Mouse (Mus musculus): ENCODE measurements around the gene Dcaf4.

Dcaf4 gene

DNA sequence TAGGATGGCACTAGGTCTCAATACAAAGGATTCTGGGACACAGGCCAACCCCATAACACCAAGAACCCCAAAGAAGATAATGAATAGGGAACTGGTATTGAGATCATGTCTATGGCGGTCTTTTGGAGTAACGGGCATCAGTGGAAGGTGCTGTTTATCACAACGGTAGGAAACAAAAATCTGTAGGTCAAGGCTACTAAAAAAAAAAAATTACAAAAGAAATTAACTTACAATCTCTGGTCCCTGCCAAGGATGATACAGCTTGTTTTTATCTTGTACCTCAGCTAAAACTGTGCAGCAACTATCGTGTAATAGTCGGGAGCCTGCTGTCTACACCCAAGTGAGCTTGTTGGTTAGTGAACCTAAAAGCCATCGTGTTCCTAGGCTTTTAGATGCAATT lies 23.5 kb upstream of the Dcaf4 start:
- no peak for DNase-seq

GRCm38 (mm10) chr12:83497959-83498358 lies 22.3 kb upstream of the Dcaf4 start:
- DNase-seq: no peak

DNA sequence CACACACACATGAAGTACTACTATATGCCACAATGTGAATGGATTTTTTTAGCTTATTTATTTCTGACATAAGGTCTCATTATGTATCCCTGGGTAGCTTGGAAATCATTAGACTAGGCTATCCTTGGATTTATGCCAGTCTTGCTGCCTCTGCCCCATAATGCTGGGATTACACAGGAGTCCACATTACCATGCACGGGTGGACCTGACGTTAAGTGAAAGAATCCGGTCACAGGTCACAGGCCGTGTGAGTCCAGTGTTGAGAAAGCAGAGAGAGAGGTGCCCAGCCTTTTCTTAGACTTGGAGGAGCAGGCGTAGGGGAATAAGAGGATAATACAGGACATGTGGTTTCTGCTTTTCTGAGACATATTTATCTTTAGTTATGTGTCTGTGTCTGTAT lies 21.0 kb upstream of the Dcaf4 start:
- DNase-seq: no peak

DNA sequence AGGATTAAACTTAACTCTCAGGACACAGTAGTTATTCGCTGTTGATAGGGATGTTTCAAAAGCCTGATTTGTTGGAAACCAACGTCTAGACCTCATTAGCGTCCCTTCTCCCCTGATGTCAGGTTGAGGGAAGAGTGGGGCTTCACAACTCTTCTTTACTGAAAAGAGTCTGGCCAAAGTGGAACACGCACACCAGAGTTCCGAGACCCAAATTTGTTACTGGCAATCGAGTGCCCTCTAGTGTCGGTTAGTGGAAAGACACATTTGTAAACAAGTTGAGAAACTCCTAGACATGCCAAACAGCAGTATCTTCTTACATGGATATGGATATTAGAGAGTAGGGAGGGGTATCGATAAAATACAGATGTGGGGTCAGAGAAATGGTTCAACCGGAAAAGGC lies 18.1 kb upstream of the Dcaf4 start:
- DNase-seq: peak; percentile 37

DNA sequence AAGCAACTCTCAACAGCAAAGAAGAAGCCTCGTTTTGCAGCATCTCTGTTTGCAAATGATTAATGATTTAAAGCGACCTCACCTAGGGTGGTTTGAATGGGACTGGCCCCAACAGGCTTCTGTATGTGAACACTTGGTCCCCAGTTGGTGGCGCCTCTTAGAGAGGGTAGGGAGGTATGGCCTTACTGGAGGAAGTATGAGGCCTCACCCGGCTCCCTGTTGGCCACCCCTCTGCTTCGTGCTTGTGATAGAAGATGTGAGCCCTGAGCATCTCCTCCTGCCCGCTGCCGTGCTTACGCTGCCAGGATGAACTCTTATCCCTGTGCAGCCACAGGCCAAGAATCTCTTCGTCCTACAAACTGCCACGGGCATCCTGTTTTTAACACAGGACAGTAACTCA lies 13.7 kb upstream of the Dcaf4 start:
- no peak for DNase-seq

DNA sequence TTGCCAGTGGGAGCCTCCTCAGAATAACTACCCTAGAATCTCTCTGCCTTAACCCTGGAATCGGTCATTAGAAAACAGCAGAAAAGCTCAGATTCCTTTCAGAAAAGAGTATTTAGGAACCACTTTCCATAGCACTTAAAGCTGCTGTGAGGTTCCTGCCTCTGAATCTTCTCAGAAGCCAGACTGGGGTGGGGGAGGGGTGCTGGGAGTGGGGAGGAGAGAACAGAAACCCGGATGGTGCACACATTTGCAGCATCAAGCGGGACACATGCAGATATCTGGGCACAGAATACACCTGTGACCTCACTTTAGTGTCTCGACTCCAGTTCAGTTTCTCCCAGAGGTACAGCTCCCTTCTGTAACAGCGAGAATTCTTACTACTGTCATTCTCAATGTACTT lies 9.7 kb upstream of the Dcaf4 start:
- DNase-seq: no peak

GRCm38 (mm10) chr12:83512783-83513182 lies 7.5 kb upstream of the Dcaf4 start:
- DNase-seq: no peak

DNA sequence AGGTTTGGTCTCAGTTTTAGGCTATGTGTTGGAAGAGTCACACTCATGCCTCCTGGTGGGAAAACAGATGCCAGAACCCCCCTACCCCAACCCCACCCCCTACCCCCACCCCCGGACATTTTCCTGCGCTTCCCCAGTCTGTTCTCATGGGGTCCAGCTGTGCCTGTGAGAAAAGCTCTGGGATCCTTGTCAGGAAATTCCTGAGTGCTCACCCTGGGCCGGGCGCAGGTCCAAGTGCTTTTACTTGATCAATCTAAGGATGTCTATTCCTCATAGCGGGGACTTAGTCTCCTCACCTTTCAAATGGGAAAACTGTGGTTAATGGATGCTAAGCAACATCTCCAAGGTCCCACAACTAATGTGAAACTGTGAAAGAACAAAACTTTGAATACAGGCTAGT lies 7.1 kb upstream of the Dcaf4 start:
- peak; percentile 50 for DNase-seq

DNA sequence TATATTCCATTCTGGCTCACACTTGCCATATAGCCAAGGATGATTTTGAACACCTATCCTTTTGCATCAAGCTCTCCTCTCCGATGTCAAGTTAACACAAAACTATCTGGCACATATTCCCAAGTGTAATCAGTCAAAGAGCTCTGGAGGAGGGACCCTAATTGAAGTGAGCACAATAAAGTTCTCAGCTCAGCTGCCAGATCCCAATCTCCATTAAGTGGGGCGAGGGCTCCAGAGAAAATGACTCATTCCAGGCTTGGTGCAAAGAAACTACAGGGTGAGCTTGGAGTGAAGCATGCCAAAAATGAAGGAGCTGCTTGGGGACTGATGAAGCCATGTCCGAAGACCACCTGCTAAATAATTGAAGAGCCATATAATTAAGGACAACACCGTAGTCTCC lies 6.0 kb upstream of the Dcaf4 start:
- no peak for DNase-seq

- no peak for DNase-seq
Measured at GRCm38 (mm10) chr12:83517580-83517979, 2.7 kb upstream of the Dcaf4 start.

- no peak for DNase-seq
Measured at GRCm38 (mm10) chr12:83521083-83521482, 817 bp downstream of the Dcaf4 start.

DNA sequence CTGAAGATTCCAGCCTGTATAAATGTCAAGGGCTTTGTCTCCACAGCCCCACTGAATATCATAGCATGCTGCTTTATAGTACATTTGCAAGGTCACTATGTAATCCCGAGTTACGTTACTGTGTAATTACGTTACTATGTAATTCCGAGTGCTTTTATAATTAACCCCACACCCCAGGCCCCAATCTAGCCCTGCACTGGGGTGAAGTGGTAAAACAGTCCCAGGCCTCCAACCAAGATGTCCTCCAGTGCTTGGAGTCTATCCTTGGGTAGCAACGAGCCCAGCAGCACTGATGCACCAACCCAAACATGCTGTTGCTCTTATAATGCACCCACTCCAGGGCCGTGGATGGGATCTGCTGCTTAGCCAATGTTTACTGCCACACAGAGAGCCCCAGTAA lies 2.8 kb downstream of the Dcaf4 start:
- DNase-seq: no peak

GRCm38 (mm10) chr12:83523892-83524291 lies 3.6 kb downstream of the Dcaf4 start:
- DNase-seq: no peak

DNA sequence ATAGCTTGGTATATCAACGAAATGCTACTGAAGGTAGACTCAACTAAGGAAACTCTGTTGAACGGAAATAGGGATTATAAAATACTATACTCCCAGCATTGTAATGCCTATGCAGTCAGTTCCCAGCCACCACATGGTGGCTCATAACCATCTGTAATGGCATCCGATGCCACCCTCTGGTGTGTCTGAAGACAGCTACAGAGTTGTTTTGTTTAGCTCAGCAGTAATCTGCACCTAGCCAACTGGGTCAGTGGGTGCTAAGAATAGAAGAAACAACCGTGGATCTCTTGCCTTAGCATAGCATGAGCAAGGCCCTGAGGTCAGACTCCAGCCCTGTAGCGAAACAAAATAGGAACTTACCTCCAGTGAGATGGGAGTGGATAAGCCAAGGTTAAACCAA lies 4.1 kb downstream of the Dcaf4 start:
- no peak for DNase-seq

DNA sequence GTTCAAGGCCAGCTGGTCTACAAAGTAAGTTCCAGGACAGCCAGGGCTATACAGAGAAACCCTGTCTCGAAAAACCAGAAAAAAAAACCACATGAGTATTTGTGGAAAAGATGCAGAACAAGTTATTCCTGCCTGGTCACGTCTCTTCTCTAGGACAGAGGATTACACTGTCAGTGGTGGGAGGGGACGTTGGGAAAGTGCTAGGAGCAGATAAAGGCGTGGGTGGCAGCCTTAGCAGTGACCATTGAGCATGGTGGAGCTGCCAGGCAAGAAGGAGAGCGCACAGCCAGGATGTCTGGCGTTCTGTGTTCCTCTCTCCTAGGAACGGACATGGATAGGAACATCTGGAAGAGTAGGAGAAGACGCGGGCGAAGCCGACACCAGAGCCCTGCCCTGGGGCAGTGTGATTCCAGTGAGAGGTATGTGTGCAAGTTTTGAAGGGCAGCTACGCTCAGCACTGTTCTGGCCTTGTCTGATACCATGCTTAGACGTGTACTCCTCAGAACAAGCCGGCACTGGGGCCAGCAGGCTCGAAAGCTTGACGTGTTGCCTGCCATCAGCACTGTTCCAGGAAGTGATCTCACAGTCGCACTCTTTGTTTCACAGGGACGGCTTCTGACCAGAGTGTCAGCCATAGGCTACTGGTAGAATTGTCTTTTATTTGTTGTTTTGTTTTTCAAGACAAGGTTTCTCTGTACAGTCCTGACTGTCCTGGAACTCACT lies 5.7 kb downstream of the Dcaf4 start:
- DNase-seq: no peak

GRCm38 (mm10) chr12:83527816-83528215 lies 7.5 kb downstream of the Dcaf4 start:
- DNase-seq: no peak

DNA sequence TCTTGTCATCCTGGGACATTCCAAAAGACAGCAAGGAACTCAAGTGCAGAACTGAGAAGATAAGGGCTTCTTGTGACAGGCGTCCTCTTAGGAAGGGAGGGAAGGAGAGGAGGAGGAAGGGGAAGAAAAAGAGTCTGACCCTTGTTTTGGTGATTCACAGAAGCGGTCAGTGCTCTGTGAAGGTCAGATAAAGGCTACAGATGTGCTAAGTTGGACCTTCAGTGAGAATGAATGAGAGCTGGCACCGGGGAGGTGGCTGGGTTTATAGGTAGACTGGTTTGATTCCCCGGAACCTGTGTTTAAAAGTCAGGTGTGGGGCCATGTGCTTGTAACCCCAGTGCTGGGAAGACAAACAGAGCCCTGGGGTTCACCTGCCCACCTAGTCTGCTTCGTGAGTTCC lies 8.4 kb downstream of the Dcaf4 start:
- DNase-seq: no peak

DNA sequence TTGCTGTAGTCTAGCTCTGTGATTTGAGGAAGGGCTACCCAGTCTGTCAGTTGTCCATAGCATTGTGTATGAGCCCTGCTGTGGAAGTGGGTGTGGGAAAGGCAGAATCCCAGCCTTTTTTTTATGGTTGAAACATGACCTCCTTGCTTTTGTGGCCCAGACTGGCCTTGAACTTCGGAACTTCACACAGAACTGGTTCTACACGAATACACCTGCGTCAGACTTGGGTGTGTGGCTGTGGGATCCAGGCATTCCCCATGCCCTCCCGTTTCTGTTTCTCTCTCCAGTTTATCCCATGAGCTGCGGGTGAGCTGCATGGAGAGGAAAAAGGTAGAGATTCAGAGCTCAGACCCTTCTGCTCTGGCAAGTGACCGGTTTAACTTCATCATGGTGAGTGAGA lies 11.7 kb downstream of the Dcaf4 start:
- no peak for DNase-seq

GRCm38 (mm10) chr12:83532966-83533365 lies 12.7 kb downstream of the Dcaf4 start:
- peak; percentile 22 for DNase-seq

GRCm38 (mm10) chr12:83534190-83534589 lies 13.9 kb downstream of the Dcaf4 start:
- no peak for DNase-seq

DNA sequence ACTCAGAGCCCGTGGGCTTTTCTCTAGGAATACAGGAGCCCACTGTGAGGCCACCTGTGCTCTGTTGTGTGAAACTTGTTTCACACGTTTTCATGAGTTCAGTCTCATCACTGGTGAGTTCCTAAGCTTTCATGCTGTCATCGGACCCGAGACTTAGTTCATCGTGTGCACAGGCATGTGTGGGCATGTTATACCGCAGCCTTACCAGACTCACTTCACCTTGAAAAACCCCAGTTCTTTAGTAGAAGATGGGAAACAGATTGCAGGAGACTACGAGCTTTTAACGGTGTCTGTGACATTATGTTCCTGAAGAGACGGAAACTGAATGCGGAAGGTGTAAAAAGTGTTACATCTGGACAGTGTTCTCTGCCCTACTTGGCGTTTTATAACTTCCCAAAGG lies 15.2 kb downstream of the Dcaf4 start:
- no peak for DNase-seq

DNA sequence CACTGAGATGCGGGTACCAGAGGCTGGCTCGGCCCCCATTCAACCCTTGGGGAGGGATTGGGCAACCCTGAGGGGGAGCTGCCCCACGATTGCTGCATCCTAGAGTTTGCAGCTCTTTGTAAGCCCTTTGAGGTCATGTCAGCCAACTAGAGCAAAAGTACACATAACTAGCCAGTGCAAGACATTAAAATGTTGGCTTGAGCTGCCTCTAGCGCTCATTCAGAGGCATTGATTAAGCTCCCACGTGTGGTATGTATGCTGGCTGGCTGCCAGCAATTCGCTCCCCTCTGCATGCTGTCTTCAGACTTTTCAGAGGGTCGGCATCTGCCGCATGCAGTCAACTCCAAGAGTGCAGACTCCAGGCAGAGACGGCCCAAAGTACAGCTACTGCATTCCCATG lies 15.8 kb downstream of the Dcaf4 start:
- DNase-seq: peak; percentile 46

DNA sequence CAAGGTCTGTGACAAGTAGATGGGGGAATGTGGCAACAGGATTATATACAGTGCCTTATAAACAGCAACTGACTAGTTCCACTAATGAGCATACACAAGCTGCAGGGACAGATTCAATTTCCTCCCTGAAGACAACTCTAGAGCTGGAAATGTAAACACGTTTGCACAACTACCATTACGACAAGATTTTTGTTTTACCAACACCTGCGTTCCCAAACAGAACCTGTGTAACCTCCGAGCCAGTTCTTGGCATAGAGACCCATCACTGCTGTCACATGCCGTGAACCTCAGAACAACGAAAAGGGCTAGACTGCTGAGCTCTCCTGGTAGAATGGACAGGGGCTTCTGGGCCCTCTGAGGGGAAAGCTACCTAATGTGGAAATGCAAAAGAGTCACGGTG lies 23.7 kb downstream of the Dcaf4 start:
- DNase-seq: no peak

- no peak for DNase-seq
Measured at GRCm38 (mm10) chr12:83544791-83545190, 24.5 kb downstream of the Dcaf4 start.

GRCm38 (mm10) chr12:83551305-83551704 lies 31.0 kb downstream of the Dcaf4 start:
- DNase-seq: no peak

DNA sequence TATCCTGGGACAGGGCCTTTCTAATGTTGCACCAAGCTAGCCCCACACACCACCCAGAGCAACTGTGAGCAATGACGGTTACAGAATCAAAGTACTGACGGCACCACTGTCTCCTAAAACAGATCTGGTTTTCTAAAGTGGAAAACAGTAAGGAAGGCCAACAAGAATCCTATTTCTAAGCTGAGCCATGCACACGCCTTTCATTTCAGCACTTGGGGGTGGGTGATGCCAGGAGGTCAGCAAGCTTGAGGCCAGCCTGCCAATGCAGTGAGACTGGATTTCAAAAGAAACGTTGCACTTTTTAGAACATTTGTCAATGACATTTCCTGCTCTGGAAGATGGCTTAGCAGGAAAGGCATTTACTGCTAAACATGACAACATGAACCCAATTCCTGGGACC lies 33.5 kb downstream of the Dcaf4 start:
- no peak for DNase-seq
